Mouse (Mus musculus) right cerebral cortex, postnatal 4 days (tissue): ENCODE measurements around the gene Prrt2.
A peak's percentile ranks its signal among the peaks of the same experiment; 100 is the strongest.

ENCODE experiments used
- DNase-seq: peaks from one replicate; pipeline ENCODE4 v3.0.0-alpha.2; 2022

The Prrt2 gene

GRCm38 (mm10) chr7:126996449-126996848, 24.6 kb downstream of the Prrt2 start:
- no peak for DNase-seq

GRCm38 (mm10) chr7:126988816-126989215, 32.2 kb downstream of the Prrt2 start:
- no peak for DNase-seq

- peak; percentile 22 for DNase-seq
Observed at GRCm38 (mm10) chr7:126986319-126986718, 34.7 kb downstream of the Prrt2 start.

GRCm38 (mm10) chr7:126984667-126985444, 36.2 kb downstream of the Prrt2 start:
- no peak for DNase-seq

- no peak for DNase-seq
Observed at GRCm38 (mm10) chr7:126983113-126983512, 37.9 kb downstream of the Prrt2 start.

GRCm38 (mm10) chr7:126982054-126982453, 39.0 kb downstream of the Prrt2 start:
- DNase-seq = no peak

- no peak for DNase-seq
Observed at GRCm38 (mm10) chr7:126981601-126982000, 39.4 kb downstream of the Prrt2 start.

GRCm38 (mm10) chr7:126978841-126979240, 42.2 kb downstream of the Prrt2 start:
- DNase-seq = no peak

GRCm38 (mm10) chr7:126976878-126977459, 44.0 kb downstream of the Prrt2 start:
- no peak for DNase-seq

- DNase-seq = peak; percentile 100
Observed at GRCm38 (mm10) chr7:126975950-126976866, 44.8 kb downstream of the Prrt2 start, which contains the start of gene Cdiptos. Gene Cdiptos (minus strand): TSS chr7:126976098.

GRCm38 (mm10) chr7:126975893-126975949, 45.3 kb downstream of the Prrt2 start, which contains the start of gene Cdipt:
Gene Cdipt (plus strand): TSS chr7:126975914.
- no peak for DNase-seq

GRCm38 (mm10) chr7:126975493-126975892, 45.5 kb downstream of the Prrt2 start:
- no peak for DNase-seq
